Mouse (Mus musculus): ENCODE measurements around the gene Tubgcp2. TPM values are rescaled to one million over a fixed set of nuclear protein-coding genes. Genes with fewer than 3 reads are reported as not detected.
A peak's percentile ranks its signal among the peaks of the same experiment; 100 is the strongest.

The Tubgcp2 gene
- total RNA-seq, 2 experiments from 2014 or later: 31.9 to 35.4 TPM

GRCm38 (mm10) chr7:140048361-140049114, 12.1 kb upstream of the Tubgcp2 start, which contains the start of gene Msx3:
Gene Msx3 (minus strand): TSS chr7:140049089.
- DNase-seq: no peak

GRCm38 (mm10) chr7:140047811-140048311, 11.4 kb upstream of the Tubgcp2 start:
- DNase-seq: peak in 1 of 2 experiments; percentile 23

- no peak for DNase-seq
Observed at GRCm38 (mm10) chr7:140045546-140045945, 9.1 kb upstream of the Tubgcp2 start.

GRCm38 (mm10) chr7:140042728-140043127, 6.3 kb upstream of the Tubgcp2 start:
- no peak for DNase-seq

- DNase-seq: no peak
Observed at GRCm38 (mm10) chr7:140037171-140037555, 694 bp upstream of the Tubgcp2 start.

GRCm38 (mm10) chr7:140035456-140035855, 1.0 kb downstream of the Tubgcp2 start:
- DNase-seq: no peak

GRCm38 (mm10) chr7:140033386-140033785, 3.1 kb downstream of the Tubgcp2 start:
- DNase-seq: no peak

- no peak for DNase-seq
Observed at GRCm38 (mm10) chr7:140032366-140032765, 4.1 kb downstream of the Tubgcp2 start.

GRCm38 (mm10) chr7:140031771-140032170, 4.7 kb downstream of the Tubgcp2 start:
- no peak for DNase-seq

- no peak for DNase-seq
Observed at GRCm38 (mm10) chr7:140011336-140011735, 25.1 kb downstream of the Tubgcp2 start.

GRCm38 (mm10) chr7:140007781-140008180, 28.7 kb downstream of the Tubgcp2 start:
- no peak for DNase-seq

GRCm38 (mm10) chr7:140006861-140007611, 29.4 kb downstream of the Tubgcp2 start:
- no peak for DNase-seq

GRCm38 (mm10) chr7:140004666-140005065, 31.8 kb downstream of the Tubgcp2 start:
- no peak for DNase-seq

GRCm38 (mm10) chr7:140001086-140001740, 35.3 kb downstream of the Tubgcp2 start:
- no peak for DNase-seq

- DNase-seq: no peak
Observed at GRCm38 (mm10) chr7:139998691-139999350, 37.6 kb downstream of the Tubgcp2 start.

GRCm38 (mm10) chr7:139994676-139995075, 41.8 kb downstream of the Tubgcp2 start:
- peak; percentile 44 to 76 for DNase-seq

- no peak for DNase-seq
Observed at GRCm38 (mm10) chr7:139994202-139994601, 42.3 kb downstream of the Tubgcp2 start.

GRCm38 (mm10) chr7:139993532-139993931, 42.9 kb downstream of the Tubgcp2 start:
- DNase-seq: no peak

- no peak for DNase-seq
Observed at GRCm38 (mm10) chr7:139992406-139992805, 44.1 kb downstream of the Tubgcp2 start, which contains the start of gene Adam8. Gene Adam8 (minus strand): TSS chr7:139992562.

- DNase-seq: no peak
Observed at GRCm38 (mm10) chr7:139990864-139991394, 45.5 kb downstream of the Tubgcp2 start.

- no peak for DNase-seq
Observed at GRCm38 (mm10) chr7:139988272-139988671, 48.2 kb downstream of the Tubgcp2 start.

- DNase-seq: no peak
Observed at GRCm38 (mm10) chr7:139984505-139984904, 52.0 kb downstream of the Tubgcp2 start.
